Mouse (Mus musculus) megakaryocyte, adult 5-6 weeks (primary cell): Measurements from ENCODE around the gene Gnat1. TPM values are rescaled to one million over a fixed set of nuclear protein-coding genes. Genes with fewer than 3 reads are reported as not detected.

Experiments used
- ATAC-seq: 2 replicates; pipeline ENCODE4 v1.8.0; 2016; ENCODE audit warnings: mild to moderate bottlenecking, inconsistent platforms; ENCODE audit not compliant: poor library complexity, severe bottlenecking
- total RNA-seq, 2 experiments: library from RNA; stranded (forward) in 1 of 2; stranded (reverse) in 1 of 2; fragments of 153-499, 151-499 nt in 1 of 2; fragments of 221-1000, 200-1000 nt in 1 of 2; gene quantifications; 2 replicates each; pipeline versions ENCODE4 v1.2.3 to v1.2.4; 2015 to 2017

Gene Gnat1
- total RNA-seq (2015) (not detected in 2 replicates), total RNA-seq (2017) (not detected in 2 replicates)

DNA sequence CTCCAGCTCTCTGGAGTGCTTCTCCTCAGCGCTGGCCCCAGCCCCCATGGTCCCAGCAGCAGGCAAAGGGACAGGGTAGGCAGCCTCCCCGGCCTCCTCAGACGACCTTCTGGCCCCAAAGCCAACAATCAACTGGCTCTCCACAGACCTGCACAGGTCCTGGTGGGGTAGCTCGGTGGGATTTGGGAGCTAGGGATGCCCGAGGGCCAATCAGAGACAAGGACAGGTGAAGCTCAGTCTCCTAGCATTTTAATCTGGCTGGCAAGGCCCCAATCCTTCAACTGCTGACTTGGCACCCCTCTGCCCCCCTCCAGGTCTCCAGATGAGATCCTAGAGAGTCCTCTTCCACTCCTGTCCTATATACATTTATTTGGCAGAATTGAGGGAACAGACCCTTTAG lies at the start of gene Gnat1:
Gnat1 (minus strand) TSS at position 212 of the 400 bp plus-strand sequence.
- no peak for ATAC-seq

- no peak for ATAC-seq
Measured at GRCm38 (mm10) chr9:107728919-107729670, 49.6 kb upstream of the Gnat1 start.

GRCm38 (mm10) chr9:107727041-107727440 lies 47.5 kb upstream of the Gnat1 start:
- ATAC-seq, result no peak

GRCm38 (mm10) chr9:107724796-107725195 lies 45.3 kb upstream of the Gnat1 start:
- peak; percentile 45 for ATAC-seq

- peak; percentile 67 for ATAC-seq
Measured at GRCm38 (mm10) chr9:107723794-107724531, 44.5 kb upstream of the Gnat1 start.

GRCm38 (mm10) chr9:107723292-107723691 lies 43.8 kb upstream of the Gnat1 start:
- ATAC-seq, result no peak

- ATAC-seq, result no peak
Measured at GRCm38 (mm10) chr9:107718781-107719540, 39.4 kb upstream of the Gnat1 start.

GRCm38 (mm10) chr9:107716951-107717350 lies 37.4 kb upstream of the Gnat1 start:
- no peak for ATAC-seq

GRCm38 (mm10) chr9:107715632-107716031 lies 36.1 kb upstream of the Gnat1 start:
- no peak for ATAC-seq

- no peak for ATAC-seq
Measured at GRCm38 (mm10) chr9:107714221-107714952, 34.9 kb upstream of the Gnat1 start.

DNA sequence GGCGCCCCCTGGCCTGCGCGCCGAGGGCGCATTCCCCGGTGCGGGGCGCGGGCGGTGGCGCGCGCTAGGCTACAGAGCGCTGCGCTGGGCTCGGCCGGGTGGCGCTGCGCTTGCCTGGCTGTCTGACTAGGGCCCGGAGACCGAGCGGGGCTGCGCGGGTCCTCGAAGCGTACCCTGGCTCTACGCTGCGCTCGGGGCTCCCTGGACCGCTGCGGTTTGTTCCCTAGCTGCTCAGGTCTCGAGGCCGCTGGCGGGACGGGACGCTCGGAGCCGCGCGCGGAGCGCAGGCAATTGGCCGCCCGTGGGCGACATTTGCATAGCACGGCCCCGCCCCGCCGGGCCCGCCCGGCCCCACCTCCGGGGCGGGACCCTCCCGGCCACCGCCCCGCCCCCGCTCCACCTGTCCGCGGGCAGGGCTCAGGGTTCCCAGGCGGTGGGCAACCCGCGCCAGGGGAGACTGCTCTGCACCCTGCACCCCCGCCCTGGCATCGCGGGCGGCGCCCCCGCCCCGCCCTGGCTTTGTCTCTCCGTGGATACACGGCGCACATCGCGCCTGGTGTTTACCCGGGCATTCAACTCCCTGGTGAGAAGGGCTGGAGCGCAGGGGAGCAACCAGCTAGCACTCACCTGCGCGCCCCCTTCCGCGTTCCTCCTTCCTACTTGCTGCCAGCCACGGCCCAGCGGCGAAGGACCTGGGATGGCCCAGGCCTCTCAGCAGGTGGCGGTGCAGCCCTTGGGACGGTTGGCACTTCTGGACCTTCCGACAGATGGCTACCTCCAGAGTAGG lies 30.4 kb upstream of the Gnat1 start, which contains the start of gene Sema3f:
Sema3f (minus strand) TSS at position 779 of the 787 bp plus-strand sequence.
- peak; percentile 79 for ATAC-seq

DNA sequence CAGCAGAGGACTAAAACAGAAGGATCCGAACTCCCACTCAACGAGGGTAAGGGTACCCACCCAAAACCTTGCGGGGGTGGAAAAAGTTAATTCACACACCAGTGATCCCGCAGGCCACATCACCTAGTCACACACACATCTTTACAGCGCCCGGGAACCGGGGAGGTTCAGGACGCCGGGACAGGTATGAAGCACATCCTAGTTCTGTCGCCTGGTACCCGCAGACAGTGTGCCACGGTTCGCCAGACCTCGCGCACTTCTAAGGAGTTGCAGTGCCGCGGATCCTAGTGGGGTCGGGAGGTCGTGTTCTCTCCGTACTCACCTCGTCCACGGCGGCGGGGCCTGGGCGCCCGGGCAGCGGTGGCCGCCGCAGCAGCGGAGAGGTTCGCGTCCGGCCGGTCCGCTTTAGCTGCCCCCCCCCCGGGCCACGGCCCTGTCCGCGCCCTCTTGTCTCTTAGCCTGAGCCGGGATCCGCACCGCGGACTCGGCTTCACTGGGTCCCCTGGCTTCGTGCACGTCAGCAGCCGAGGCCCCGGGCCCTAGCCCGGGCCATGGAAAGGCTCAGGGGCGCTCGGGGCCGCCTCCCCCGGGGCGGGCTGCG lies 29.7 kb upstream of the Gnat1 start:
- ATAC-seq, result no peak

GRCm38 (mm10) chr9:107708439-107709095 lies 29.1 kb upstream of the Gnat1 start:
- ATAC-seq, result no peak

DNA sequence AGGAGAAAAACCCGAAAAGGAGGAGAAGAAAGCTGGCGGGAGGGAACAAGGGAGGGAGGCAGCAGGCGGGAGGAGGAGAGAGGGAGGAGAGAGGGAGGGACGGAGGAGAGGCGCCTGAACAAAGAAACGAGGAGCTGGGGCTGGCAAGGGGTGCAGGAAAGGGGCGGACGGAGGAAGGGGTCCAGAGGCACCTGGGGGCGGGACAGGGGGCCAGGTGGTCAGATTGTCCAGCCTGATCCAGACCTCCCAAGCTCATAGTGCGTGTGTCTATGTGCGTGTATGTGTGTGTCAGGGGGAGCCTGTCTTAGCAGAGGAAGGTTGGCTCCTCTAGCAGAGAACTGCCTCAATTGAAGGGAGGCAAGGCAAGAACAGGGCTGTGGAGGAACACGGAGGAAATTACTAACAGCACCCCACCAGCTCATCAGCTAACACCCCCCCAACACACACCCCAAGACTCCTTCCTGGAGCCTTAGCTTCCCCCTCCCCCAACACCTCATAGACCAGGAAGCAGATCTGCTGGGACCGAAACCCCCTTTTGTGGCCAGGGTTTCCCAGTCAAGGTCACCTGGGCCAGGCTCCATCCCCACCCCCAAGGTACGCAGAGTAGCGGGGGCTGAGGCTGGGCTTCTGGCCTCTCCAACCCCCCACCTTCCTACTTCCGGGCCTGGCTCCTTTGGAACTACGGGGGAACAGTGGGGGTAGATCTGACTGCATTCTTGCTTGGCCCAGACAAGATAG lies 28.4 kb upstream of the Gnat1 start:
- no peak for ATAC-seq

DNA sequence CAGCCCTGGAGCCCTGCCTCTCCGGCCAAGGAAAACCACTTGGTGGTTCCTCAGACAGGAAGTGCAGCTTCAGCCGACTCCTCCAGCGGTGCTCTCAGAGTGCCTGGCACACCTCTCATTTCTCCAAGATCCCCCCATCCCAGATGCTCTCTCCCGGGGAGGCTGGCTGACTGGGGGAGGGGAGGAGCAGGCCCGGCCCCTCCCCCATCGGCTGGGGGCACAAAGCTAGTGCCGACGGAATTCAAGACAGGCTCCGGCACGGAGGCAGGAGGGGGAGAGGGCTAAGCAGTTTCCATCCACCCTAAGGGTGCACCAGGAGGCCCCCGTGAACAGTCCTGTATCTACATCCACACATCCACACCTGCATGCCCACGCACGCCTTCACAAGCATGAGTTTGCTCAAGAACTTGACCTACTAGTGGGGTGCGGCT lies 27.3 kb upstream of the Gnat1 start:
- no peak for ATAC-seq

DNA sequence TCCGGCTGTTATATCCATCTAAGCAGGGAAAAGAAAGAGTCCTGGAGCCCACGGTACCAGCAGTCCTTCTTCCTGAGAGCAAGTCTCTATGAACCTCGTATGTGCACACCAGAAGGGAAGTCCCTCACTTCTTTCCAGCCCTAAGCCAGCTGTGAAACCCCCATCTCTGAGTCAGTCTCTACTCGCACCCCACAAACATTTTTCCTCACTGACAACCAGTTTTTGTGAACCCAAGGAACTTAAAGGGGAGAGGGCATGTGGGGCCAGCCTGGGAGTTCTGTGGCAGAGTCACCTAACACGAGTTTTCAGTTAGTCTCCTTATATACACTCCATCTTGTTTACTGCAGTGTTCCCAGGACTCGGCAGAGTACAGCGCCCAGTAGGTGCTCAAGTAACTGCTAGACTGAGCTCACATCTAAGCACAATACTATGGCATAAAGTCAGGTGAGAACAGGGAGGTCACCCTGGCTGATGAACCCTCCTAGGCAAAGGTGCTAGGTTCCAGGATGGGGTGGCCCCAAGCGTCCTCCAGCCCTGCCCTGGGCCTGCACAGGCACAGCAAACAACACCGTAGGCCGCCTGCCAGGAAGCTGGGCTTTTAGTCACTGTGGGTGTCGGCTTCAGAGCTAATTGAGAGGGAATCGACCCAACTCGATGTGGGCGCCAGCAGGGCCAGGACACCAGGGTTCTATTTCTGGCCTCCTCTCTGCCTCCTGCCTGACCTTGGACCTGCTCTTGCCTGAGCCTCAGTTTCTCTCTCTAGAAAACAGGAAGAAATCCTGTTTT lies 24.0 kb upstream of the Gnat1 start:
- no peak for ATAC-seq

- ATAC-seq, result no peak
Measured at GRCm38 (mm10) chr9:107702606-107703185, 23.2 kb upstream of the Gnat1 start.
